In the genomic region with DNA sequence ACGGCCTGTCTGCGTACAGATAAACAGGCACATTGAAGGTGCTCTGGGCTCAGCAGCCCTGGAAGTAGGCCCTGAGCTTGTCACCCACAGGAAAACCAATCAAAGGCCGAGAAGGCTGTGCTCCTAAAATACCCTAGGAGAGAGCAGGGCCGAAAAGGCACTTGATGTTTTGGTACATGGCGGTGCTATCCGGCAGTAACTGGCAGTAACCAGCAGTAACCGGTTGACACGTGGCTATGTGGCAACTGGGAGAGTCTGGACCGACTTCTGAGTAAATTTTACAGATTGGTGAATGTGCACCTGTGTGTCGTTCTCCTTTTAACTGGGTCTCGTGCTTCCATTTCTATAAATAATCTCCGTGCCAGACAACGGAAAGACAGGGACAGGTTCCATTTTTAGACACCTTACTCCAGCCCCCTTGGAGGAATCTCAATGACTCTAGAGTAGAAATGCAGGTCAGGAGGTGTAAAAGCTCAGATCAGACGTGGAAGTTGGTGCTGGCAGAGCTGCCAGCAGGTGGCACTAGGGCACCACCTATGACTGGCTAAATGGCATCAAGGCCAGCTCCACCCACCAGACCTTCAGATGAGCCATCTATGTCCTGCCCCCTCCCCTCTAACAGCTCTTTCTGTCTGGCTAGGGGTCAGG, we compare ENCODE assay signal across 9 mouse cellular contexts.
A peak's percentile ranks its signal among the peaks of the same experiment; 100 is the strongest.
DNase-seq lines count a peak whose midpoint lies in the region; ATAC-seq and TF ChIP-seq lines count a peak whose summit lies in the region.
"Had no signal": no experiment of that assay in that cellular context is flagged by ENCODE, and none has a peak within 500 bp of the region (broad histone marks: within the 10 kb centered on the region; RNA-seq: fewer than 3 reads in every experiment).

No protein-coding gene starts in this region.

- peak overlapping the region; percentile 53 for H3K4me2 ChIP-seq in heart, embryonic 13.5 days

- no peaks in the 10 kb centered on the region for H3K36me3 ChIP-seq in heart, embryonic 13.5 days
- H3K36me3 ChIP-seq in small intestine, adult 2 months (ENCODE audit: control insufficient read depth, insufficient read depth, low read length): no peaks in the 10 kb centered on the region

- 25% methylated on average over 14 of the region's 14 CpGs for WGBS in heart, embryonic 13.5 days
- WGBS in small intestine, adult 2 months: 62% methylated on average over 14 of the region's 14 CpGs

- TF ChIP-seq CTCF in bone marrow macrophage, adult 2 months (IDR thresholded peaks at IDR 0.05; ENCODE audit: low read depth, low read length): peak; percentile 62; the same call in 1 of the 2 replicates
- TF ChIP-seq CTCF in embryonic fibroblast, embryonic 13.5 days (IDR thresholded peaks at IDR 0.05; ENCODE audit: borderline replicate concordance, insufficient read depth, low read length): peak; percentile 94
- TF ChIP-seq CTCF in small intestine, adult 2 months (IDR thresholded peaks at IDR 0.05; ENCODE audit: extremely low read depth, insufficient read length, insufficient replicate concordance, low read depth, low read length): peak; percentile 86; the same call in 1 of the 2 replicates

- no peak overlapping the region for H3K27ac ChIP-seq in bone marrow macrophage, adult 2 months (ENCODE audit: insufficient read depth, low read depth, low read length)
- H3K27ac ChIP-seq in embryonic fibroblast, embryonic 13.5 days (ENCODE audit: insufficient read depth, low read length): no peak overlapping the region
- peak overlapping the region; percentile 87 for H3K27ac ChIP-seq in heart, embryonic 13.5 days (replicated peaks)
- H3K27ac ChIP-seq in small intestine, adult 2 months (ENCODE audit: insufficient read depth, low read depth, low read length): no peak overlapping the region

- H3K4me1 ChIP-seq in bone marrow macrophage, adult 2 months (ENCODE audit: control insufficient read depth, insufficient read depth, low read length): no peaks in the 10 kb centered on the region
- no peaks in the 10 kb centered on the region for H3K4me1 ChIP-seq in embryonic fibroblast, embryonic 13.5 days (ENCODE audit: control insufficient read depth, insufficient read depth, low read length)
- H3K4me1 ChIP-seq in heart, embryonic 13.5 days: peaks cover 13% of the 10 kb centered on the region
- H3K4me1 ChIP-seq in small intestine, adult 2 months (ENCODE audit: control insufficient read depth, insufficient read depth, insufficient read length, low read length): no peaks in the 10 kb centered on the region
- H3K4me1 ChIP-seq: megakaryocyte, embryonic 14.5 days had no signal

- peak; percentile 28; the same call in 1 of the 2 replicates for ATAC-seq in heart, embryonic 13.5 days (ENCODE audit: extremely low read depth, insufficient number of reproducible peaks, low FRiP score, low TSS enrichment)
- ATAC-seq in megakaryocyte progenitor cell, adult 5-6 weeks (replicated peaks; ENCODE audit: poor library complexity): peak; percentile 90

- H3K9ac ChIP-seq in heart, embryonic 13.5 days: peak overlapping the region; percentile 21

- no peak overlapping the region for H3K4me3 ChIP-seq in bone marrow macrophage, adult 2 months (ENCODE audit: insufficient read depth, low read length)
- H3K4me3 ChIP-seq in embryonic fibroblast, embryonic 13.5 days (ENCODE audit: insufficient read depth, low read length): no peak overlapping the region
- H3K4me3 ChIP-seq in heart, embryonic 13.5 days: peak overlapping the region; percentile 14
- H3K4me3 ChIP-seq in small intestine, adult 2 months (ENCODE audit: low read depth, low read length): no peak overlapping the region
- H3K4me3 ChIP-seq: megakaryocyte, embryonic 14.5 days had no signal

- H3K9me3 ChIP-seq in heart, embryonic 13.5 days: no peaks in the 10 kb centered on the region
- H3K9me3 ChIP-seq: megakaryocyte, embryonic 14.5 days had no signal

- no peaks in the 10 kb centered on the region for H3K27me3 ChIP-seq in heart, embryonic 13.5 days (replicated peaks)
- no peaks in the 10 kb centered on the region for H3K27me3 ChIP-seq in small intestine, adult 2 months (ENCODE audit: control insufficient read depth, insufficient read depth, low read length)
- H3K27me3 ChIP-seq: megakaryocyte, embryonic 14.5 days had no signal

- peak; percentile 58 to 68 for DNase-seq in left cerebral cortex, adult 18-20 months (ENCODE audit: low spot score in 2 of 2)
- no peak for DNase-seq in left cerebral cortex, adult 11 months (ENCODE audit: low spot score)
- peak; percentile 78 for DNase-seq in kidney, postnatal 14 days

- no peak for TF ChIP-seq POLR2A in bone marrow macrophage, adult 2 months (IDR thresholded peaks at IDR 0.05; ENCODE audit: borderline replicate concordance, low read depth, low read length)
- no peak for TF ChIP-seq POLR2A in embryonic fibroblast, embryonic 13.5 days (IDR thresholded peaks at IDR 0.05; ENCODE audit: low read depth, low read length)
- no peak for TF ChIP-seq POLR2A in small intestine, adult 2 months (IDR thresholded peaks at IDR 0.05; ENCODE audit: low read depth, low read length)
